Mouse (Mus musculus) liver, postnatal 0 days (tissue): ENCODE data around the gene Fto. TPM values are rescaled to one million over a fixed set of nuclear protein-coding genes. Genes with fewer than 3 reads are reported as not detected.

Experiments used
- ATAC-seq: fragments of 200-750 bp; cut with Nextera tagmentation; 2 replicates; pipeline ENCODE4 v1.8.0; 2017; ENCODE audit warnings: mild to moderate bottlenecking, moderate library complexity
- DNase-seq: peaks from one replicate; pipeline ENCODE4 v3.0.0-alpha.2; 2016
- H3K27ac ChIP-seq: fragments of 300-500 bp; sonication (generic); 2 replicates; pipeline ENCODE4 v1.5.1; 2014; ENCODE audit warnings: antibody characterized with exemption, moderate library complexity, mild to moderate bottlenecking, low read depth
- H3K27me3 ChIP-seq: fragments of 300-500 bp; sonication (generic); 2 replicates; pipeline ENCODE4 v1.6.1; 2014; ENCODE audit warnings: low read length, control low read depth, mixed read lengths; ENCODE audit not compliant: insufficient read depth
- H3K36me3 ChIP-seq: fragments of 300-500 bp; sonication (generic); replicated peaks from 2 replicates; pipeline ENCODE4 v1.6.1; 2014; ENCODE audit warnings: mild to moderate bottlenecking, control low read depth, low read length, moderate library complexity, mixed read lengths; ENCODE audit not compliant: insufficient read depth
- H3K4me1 ChIP-seq: fragments of 300-500 bp; sonication (generic); 2 replicates; pipeline ENCODE4 v1.6.1; 2014; ENCODE audit warnings: antibody characterized with exemption, mild to moderate bottlenecking, control low read depth; ENCODE audit not compliant: insufficient read depth
- H3K4me2 ChIP-seq: fragments of 300-500 bp; sonication (generic); 2 replicates; pipeline ENCODE4 v1.6.1; 2014; ENCODE audit warnings: low read depth, mild to moderate bottlenecking, low read length, moderate library complexity, mixed read lengths
- H3K4me3 ChIP-seq: fragments of 300-500 bp; sonication (generic); 2 replicates; pipeline ENCODE4 v1.5.1; 2014; ENCODE audit warnings: low read depth, low read length
- H3K9ac ChIP-seq: fragments of 300-500 bp; sonication (generic); replicated peaks from 2 replicates; pipeline ENCODE4 v1.6.1; 2014; ENCODE audit warnings: mild to moderate bottlenecking, moderate library complexity
- H3K9me3 ChIP-seq: fragments of 300-500 bp; sonication (generic); 2 replicates; pipeline ENCODE4 v1.6.1; 2016; ENCODE audit warnings: mild to moderate bottlenecking, control low read depth, low read length, mixed read lengths
- CTCF ChIP-seq: sonication (generic); IDR thresholded peaks from 2 replicates; pipeline ENCODE4 v1.5.1; 2016; ENCODE audit warnings: antibody characterized with exemption, low read depth
- EP300 ChIP-seq: IDR thresholded peaks from 2 replicates; pipeline ENCODE4 v1.6.1; 2016; ENCODE audit warnings: antibody characterized with exemption, low read depth, mild to moderate bottlenecking
- WGBS: fragments of 180-500 bp; shearing (Covaris S2); extraction: QIAGEN DNeasy Blood & Tissue Kit; methylation state at CpG from one replicate; pipeline ENCODE4 v1.1.7; 2014; ENCODE audit not compliant: insufficient replicate concordance; 5-methylcytosine and 5-hydroxymethylcytosine counted together
- polyA plus RNA-seq: library from polyadenylated mRNA; unstranded; fragments of >200 nt; fragmentation: Nextera tagmentation; extraction: Ambion mirVana; gene quantifications from 2 replicates; pipeline ENCODE4 v1.2.1, GENCODE M21; 2015

The Fto gene
- polyA plus RNA-seq, 1 experiment from 2014 or later, result 10.8 TPM

DNA sequence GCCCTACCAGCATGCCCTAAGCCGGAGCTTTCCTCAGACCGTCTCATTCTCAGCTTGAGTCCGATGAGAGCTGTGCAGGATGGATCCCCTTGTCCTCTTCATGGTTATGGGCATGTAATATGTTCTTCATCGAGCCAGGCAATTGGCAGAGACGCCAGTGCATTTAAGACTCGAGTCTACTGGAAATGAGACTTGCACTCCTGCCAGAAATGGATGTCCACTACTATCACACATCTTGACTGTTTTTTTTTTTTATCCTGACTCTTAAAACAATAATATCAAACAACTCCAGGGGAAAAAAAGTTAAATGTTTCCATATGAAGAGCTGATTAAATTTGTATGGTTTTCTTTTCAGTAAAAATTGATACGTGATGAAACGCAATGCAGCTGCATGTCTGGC is 301.9 kb downstream of the Fto start:
- Histone ChIP-seq H3K9ac (no peak overlapping the region), H3K27me3 (no peaks in the 10 kb centered on the region), H3K4me2 (no peak overlapping the region), H3K36me3 (no peaks in the 10 kb centered on the region), H3K27ac (no peak overlapping the region), H3K4me3 (no peak overlapping the region), H3K9me3 (no peaks in the 10 kb centered on the region), H3K4me1 (no peaks in the 10 kb centered on the region)
- 86% methylated on average over 8 of the region's 8 CpGs for WGBS
- DNase-seq (no peak), ATAC-seq (no peak)
- TF ChIP-seq CTCF (no peak), EP300 (no peak)

DNA sequence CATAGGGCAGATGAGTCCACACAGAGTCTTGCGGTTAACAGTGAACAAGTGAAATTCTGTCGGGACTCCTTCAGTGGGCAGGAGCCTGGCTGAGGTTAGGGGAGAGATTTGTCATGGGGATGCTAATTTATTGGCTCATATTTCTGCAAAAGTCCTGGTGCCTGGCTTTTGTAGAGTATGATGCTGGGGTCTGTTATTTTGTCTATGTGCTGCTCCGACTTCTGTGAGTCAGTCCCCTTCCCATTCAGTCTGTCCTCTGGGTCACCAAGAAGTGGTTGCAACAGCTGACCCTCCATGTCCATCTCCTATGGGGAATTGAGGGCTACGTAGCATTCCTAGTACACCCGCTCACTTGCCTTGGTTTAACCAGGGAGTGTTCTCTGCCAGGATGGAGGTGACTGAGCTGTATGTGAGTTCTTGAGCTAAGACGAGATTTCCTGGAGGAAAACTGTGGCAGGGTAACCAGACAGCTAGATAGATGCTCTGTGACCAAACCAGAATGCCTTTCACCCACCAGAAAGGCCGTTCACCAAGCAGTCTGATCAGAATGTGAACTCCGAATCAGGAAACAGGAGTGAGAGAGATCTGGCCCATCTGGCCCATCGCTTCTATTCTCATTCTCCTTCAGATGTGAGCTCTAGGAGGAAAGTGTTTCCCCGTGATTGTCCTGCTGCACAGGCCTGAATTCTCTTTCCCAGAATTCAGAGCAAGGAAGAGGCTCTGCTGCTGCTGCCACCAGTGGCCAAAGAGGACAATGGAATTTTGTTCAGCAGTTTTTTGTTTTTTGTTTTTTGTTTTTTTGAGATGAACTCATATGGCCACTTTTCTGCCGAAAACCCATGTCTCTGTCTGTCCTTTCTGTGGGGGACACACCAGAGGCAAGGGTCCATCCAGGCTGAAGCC is 302.7 kb downstream of the Fto start:
- Histone ChIP-seq H3K4me3 (no peak overlapping the region), H3K27me3 (no peaks in the 10 kb centered on the region), H3K27ac (no peak overlapping the region), H3K9me3 (no peaks in the 10 kb centered on the region), H3K36me3 (no peaks in the 10 kb centered on the region), H3K4me2 (no peak overlapping the region), H3K9ac (no peak overlapping the region), H3K4me1 (no peaks in the 10 kb centered on the region)
- ATAC-seq, result no peak
- 83% methylated on average over 11 of the region's 11 CpGs for WGBS
- no peak for DNase-seq
- TF ChIP-seq CTCF (no peak), EP300 (no peak)

DNA sequence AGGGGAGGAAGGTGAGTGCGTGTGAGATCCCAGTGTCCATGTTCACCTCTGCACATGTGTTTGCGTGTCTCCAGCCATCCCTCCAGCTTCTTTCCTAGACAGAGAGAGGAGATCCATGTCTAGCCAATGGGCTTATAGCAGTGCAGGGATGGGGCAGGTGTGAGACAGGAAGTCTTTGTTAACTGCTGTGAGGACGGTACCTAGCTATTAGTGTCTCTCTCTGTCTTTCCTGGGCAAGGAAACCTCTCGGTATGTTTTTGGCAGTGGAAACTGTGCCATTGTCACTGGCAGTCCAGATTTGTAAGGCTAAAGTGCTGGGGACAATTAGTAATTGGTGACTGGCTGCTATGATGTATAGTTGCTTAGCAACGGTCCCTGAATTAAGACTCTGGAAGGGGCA is 304.4 kb downstream of the Fto start:
- Histone ChIP-seq H3K4me1 (no peaks in the 10 kb centered on the region), H3K27ac (no peak overlapping the region), H3K9me3 (no peaks in the 10 kb centered on the region), H3K4me3 (no peak overlapping the region), H3K36me3 (no peaks in the 10 kb centered on the region), H3K4me2 (no peak overlapping the region), H3K9ac (no peak overlapping the region), H3K27me3 (no peaks in the 10 kb centered on the region)
- TF ChIP-seq CTCF, result no peak
- TF ChIP-seq EP300, result no peak
- DNase-seq (no peak), ATAC-seq (no peak)
- 83% methylated on average over 5 of the region's 5 CpGs for WGBS

DNA sequence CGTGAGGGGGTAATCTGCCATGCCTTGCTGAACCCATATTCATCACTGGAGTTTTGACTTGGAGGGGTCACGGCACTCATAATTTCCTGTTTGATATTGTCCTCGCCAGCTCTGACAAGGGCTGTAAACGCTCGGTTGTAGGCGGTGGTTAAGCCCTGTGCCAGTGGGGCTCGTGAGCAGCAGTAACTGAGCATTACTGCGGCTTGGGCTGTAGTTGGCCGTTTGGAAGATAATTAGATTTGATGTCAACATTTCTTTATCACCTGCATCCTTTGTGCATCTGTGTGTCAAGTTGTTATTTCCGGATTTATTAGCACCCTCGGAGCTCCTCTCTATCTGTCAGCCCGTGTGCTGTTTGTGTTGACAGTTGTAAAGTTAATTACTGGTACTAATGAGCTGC is 309.4 kb downstream of the Fto start:
- ATAC-seq (no peak), DNase-seq (no peak)
- TF ChIP-seq CTCF (no peak), EP300 (no peak)
- Histone ChIP-seq H3K4me3 (no peak overlapping the region), H3K4me1 (no peaks in the 10 kb centered on the region), H3K36me3 (no peaks in the 10 kb centered on the region), H3K27me3 (no peaks in the 10 kb centered on the region), H3K27ac (no peak overlapping the region), H3K4me2 (no peak overlapping the region), H3K9me3 (no peaks in the 10 kb centered on the region), H3K9ac (no peak overlapping the region)
- WGBS, result 70% methylated on average over 12 of the region's 12 CpGs

DNA sequence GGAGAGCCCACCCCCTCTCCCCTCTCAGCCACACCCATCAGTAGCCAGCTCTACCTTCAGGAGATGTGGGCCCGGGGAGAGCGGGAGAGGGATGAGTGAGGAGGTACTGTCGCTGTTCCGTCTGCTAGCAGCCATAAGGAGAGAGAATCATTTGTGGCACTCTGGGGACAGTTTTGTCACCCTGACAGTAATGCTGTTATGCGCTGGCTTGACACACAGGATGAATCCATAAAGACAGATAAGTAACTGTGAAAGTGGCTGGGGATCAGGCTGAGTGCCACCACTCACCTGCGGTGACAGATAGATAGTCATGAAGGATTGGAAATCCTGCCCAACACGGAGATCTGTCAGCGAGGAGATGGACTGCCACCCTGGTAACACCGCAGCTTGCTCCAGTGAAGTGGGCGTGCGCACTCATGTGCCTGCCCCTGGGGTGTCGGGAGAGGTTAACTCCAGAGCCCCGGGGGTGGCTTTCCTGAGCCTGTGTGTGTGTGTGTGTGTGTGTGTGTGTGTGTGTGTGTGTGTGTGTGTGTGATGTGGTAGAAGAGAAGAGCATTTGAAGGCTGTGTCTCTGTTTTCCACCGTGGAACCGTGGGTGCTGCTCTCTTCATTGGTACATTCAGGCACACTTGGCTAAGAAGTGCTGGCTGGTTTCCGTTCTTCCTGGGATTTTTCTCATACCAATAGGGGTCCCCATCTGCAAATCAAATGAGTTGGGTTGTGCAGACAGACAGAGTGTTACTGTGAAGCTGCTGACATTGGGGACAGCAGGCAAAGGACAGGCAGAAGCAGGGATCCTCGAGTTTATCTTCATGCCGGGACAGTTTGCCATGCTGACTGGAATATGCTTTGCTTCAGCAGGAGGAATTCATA is 312.6 kb downstream of the Fto start:
- TF ChIP-seq EP300 (no peak), CTCF (no peak)
- H3K36me3 ChIP-seq, result no peaks in the 10 kb centered on the region
- H3K4me2 ChIP-seq, result no peak overlapping the region
- no peak overlapping the region for H3K27ac ChIP-seq
- ATAC-seq (no peak), DNase-seq (no peak)
- no peaks in the 10 kb centered on the region for H3K27me3 ChIP-seq
- no peak overlapping the region for H3K9ac ChIP-seq
- H3K4me3 ChIP-seq, result no peak overlapping the region
- H3K9me3 ChIP-seq, result no peaks in the 10 kb centered on the region
- H3K4me1 ChIP-seq, result peaks cover 3% of the 10 kb centered on the region; the same call in 1 of the 2 replicates
- 74% methylated on average over 18 of the region's 18 CpGs for WGBS

DNA sequence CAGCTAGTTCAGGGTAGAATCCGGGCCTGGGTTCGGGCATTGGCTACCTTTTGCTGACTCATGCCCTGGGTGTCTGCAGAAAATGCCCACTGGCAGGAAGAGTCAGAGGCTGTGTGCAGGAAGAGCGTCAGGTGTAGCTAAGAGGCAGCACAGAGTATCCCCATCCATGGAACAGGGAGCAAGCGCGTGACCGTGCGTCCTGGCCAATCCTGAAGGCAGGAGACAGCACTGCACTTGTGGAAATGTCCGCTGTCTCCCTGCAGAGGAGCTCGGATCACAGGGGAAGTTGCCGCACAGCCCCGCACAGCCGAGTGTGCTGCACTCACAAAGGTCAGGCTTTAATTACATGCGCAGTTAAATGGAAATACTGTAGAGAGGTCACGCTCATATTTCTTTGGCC is 316.3 kb downstream of the Fto start:
- H3K27me3 ChIP-seq, result no peaks in the 10 kb centered on the region
- WGBS, result 28% methylated on average over 14 of the region's 14 CpGs
- H3K4me2 ChIP-seq, result no peak overlapping the region
- no peak overlapping the region for H3K27ac ChIP-seq
- no peak overlapping the region for H3K9ac ChIP-seq
- H3K9me3 ChIP-seq, result no peaks in the 10 kb centered on the region
- TF ChIP-seq EP300 (no peak), CTCF (no peak)
- H3K4me3 ChIP-seq, result no peak overlapping the region
- H3K4me1 ChIP-seq, result peaks cover 3% of the 10 kb centered on the region; the same call in 1 of the 2 replicates
- ATAC-seq, result no peak
- no peak for DNase-seq
- H3K36me3 ChIP-seq, result no peaks in the 10 kb centered on the region
